Mouse (Mus musculus) CH12.LX (cell line): Measurements from ENCODE around the gene Adamtsl5. TPM values are rescaled to one million over a fixed set of nuclear protein-coding genes. Genes with fewer than 3 reads are reported as not detected.

ENCODE experiments used
- DNase-seq: peaks from one replicate; pipeline ENCODE4 v3.0.0-alpha.2; 2013; ENCODE audit errors: extremely low read depth
- H3K27ac ChIP-seq: 2 replicates; pipeline ENCODE4 v1.5.1; 2012; ENCODE audit warnings: low read depth, mild to moderate bottlenecking, control low read depth, moderate library complexity; ENCODE audit not compliant: insufficient read depth
- H3K27me3 ChIP-seq: replicated peaks from 2 replicates; pipeline ENCODE3; 2012; ENCODE audit warnings: inconsistent platforms
- H3K36me3 ChIP-seq, 2 experiments: replicated peaks in 1 of 2; 2 replicates each; pipeline versions ENCODE3 to v1.6.1; 2012; ENCODE audit warnings: inconsistent platforms in 1 of 2, low read length in 1 of 2, mild to moderate bottlenecking in 1 of 2, mixed read lengths in 1 of 2, moderate library complexity in 1 of 2; ENCODE audit not compliant: control insufficient read depth in 1 of 2, insufficient read depth in 1 of 2
- H3K4me1 ChIP-seq, 2 experiments: 2 replicates each; pipeline ENCODE4 v1.6.1; 2012; ENCODE audit warnings: inconsistent platforms in 1 of 2, moderate library complexity in 1 of 2; ENCODE audit not compliant: insufficient read depth in 2 of 2, control insufficient read depth in 1 of 2
- H3K4me2 ChIP-seq: 2 replicates; pipeline ENCODE4 v1.6.1; 2012; ENCODE audit warnings: low read depth, mild to moderate bottlenecking, control low read depth; ENCODE audit not compliant: poor library complexity, insufficient read depth, severe bottlenecking
- H3K4me3 ChIP-seq, 3 experiments: fragments of 150-350 bp in 1 of 3; sonication (generic) in 1 of 3; replicated peaks in 1 of 3; 2 replicates each; pipeline versions ENCODE3 to v1.5.1; 2011 to 2012; ENCODE audit warnings: low read depth in 2 of 3, low read length in 2 of 3, mild to moderate bottlenecking in 2 of 3, moderate library complexity in 2 of 3, control low read depth in 1 of 3, improper control_type of control experiment in 1 of 3, inconsistent platforms in 1 of 3, mixed read lengths in 1 of 3; ENCODE audit not compliant: poor library complexity in 1 of 3
- H3K79me2 ChIP-seq: replicated peaks from 2 replicates; pipeline ENCODE4 v1.6.1; 2012; ENCODE audit warnings: mild to moderate bottlenecking, moderate library complexity; ENCODE audit not compliant: control insufficient read depth, poor library complexity, insufficient read depth, severe bottlenecking; ENCODE audit errors: extremely low read depth
- H3K9ac ChIP-seq: 2 replicates; pipeline ENCODE4 v1.6.1; 2012; ENCODE audit warnings: low read depth, mild to moderate bottlenecking, control low read depth, moderate library complexity; ENCODE audit not compliant: insufficient read depth
- H3K9me3 ChIP-seq: replicated peaks from 2 replicates; pipeline ENCODE3; 2012; ENCODE audit warnings: low read length, inconsistent platforms, mixed read lengths
- BHLHE40 ChIP-seq: IDR thresholded peaks from 2 replicates; pipeline ENCODE4 v1.6.1; 2011; ENCODE audit warnings: mild to moderate bottlenecking, low read depth, low read length, improper control_type of control experiment
- CHD1 ChIP-seq: IDR thresholded peaks from 2 replicates; pipeline ENCODE4 v1.6.1; 2012; ENCODE audit warnings: low read depth, low read length, improper control_type of control experiment, inconsistent platforms
- CHD2 ChIP-seq: IDR thresholded peaks from 2 replicates; pipeline ENCODE4 v1.6.1; 2011; ENCODE audit warnings: low read length, improper control_type of control experiment
- CTCF ChIP-seq, 2 experiments: IDR thresholded peaks in 1 of 2; conservative IDR thresholded peaks in 1 of 2; 2 replicates each; pipeline ENCODE4 v1.5.1; 2011 to 2012; ENCODE audit warnings: low read depth in 2 of 2, low read length in 2 of 2, improper control_type of control experiment in 1 of 2, inconsistent platforms in 1 of 2, mild to moderate bottlenecking in 1 of 2, moderate library complexity in 1 of 2
- E2F4 ChIP-seq: IDR thresholded peaks from 2 replicates; pipeline ENCODE4 v1.6.1; 2011; ENCODE audit warnings: low read depth, low read length, improper control_type of control experiment; ENCODE audit not compliant: insufficient replicate concordance
- ELF1 ChIP-seq: IDR thresholded peaks from 2 replicates; pipeline ENCODE4 v1.6.1; 2014; ENCODE audit warnings: low read depth, mild to moderate bottlenecking, inconsistent platforms, low read length, improper control_type of control experiment
- EP300 ChIP-seq: IDR thresholded peaks from 2 replicates; pipeline ENCODE4 v1.6.1; 2011; ENCODE audit warnings: low read length, improper control_type of control experiment
- ETS1 ChIP-seq: conservative IDR thresholded peaks from 2 replicates; pipeline ENCODE4 v1.6.1; 2012; ENCODE audit warnings: low read depth, mild to moderate bottlenecking, inconsistent platforms, low read length, improper control_type of control experiment, moderate library complexity
- GABPA ChIP-seq: IDR thresholded peaks from 2 replicates; pipeline ENCODE4 v1.6.1; 2012; ENCODE audit warnings: low read depth, low read length, improper control_type of control experiment, inconsistent platforms; ENCODE audit not compliant: insufficient replicate concordance
- HCFC1 ChIP-seq: IDR thresholded peaks from 2 replicates; pipeline ENCODE4 v1.6.1; 2012; ENCODE audit warnings: low read depth, mild to moderate bottlenecking, inconsistent platforms, low read length, improper control_type of control experiment
- IRF4 ChIP-seq: IDR thresholded peaks from 2 replicates; pipeline ENCODE4 v1.6.1; 2014; ENCODE audit warnings: low read depth, mild to moderate bottlenecking, inconsistent platforms, low read length, improper control_type of control experiment
- JUN ChIP-seq: IDR thresholded peaks from 2 replicates; pipeline ENCODE4 v1.6.1; 2011; ENCODE audit warnings: low read depth, mild to moderate bottlenecking, low read length, improper control_type of control experiment, moderate library complexity; ENCODE audit not compliant: insufficient read depth
- JUND ChIP-seq: conservative IDR thresholded peaks from 2 replicates; pipeline ENCODE4 v1.6.1; 2011; ENCODE audit warnings: low read depth, low read length, improper control_type of control experiment
- KAT2A ChIP-seq: IDR thresholded peaks from 2 replicates; pipeline ENCODE4 v1.6.1; 2012; ENCODE audit warnings: low read length, improper control_type of control experiment, inconsistent platforms; ENCODE audit not compliant: insufficient replicate concordance
- MAFK ChIP-seq: IDR thresholded peaks from 2 replicates; pipeline ENCODE4 v1.6.1; 2011; ENCODE audit warnings: low read length, improper control_type of control experiment; ENCODE audit not compliant: insufficient replicate concordance
- MAX ChIP-seq: IDR thresholded peaks from 2 replicates; pipeline ENCODE4 v1.6.1; 2011; ENCODE audit warnings: low read length, improper control_type of control experiment
- MAZ ChIP-seq: IDR thresholded peaks from 2 replicates; pipeline ENCODE4 v1.6.1; 2012; ENCODE audit warnings: low read depth, mild to moderate bottlenecking, inconsistent platforms, low read length, improper control_type of control experiment, moderate library complexity
- MEF2A ChIP-seq: IDR thresholded peaks from 2 replicates; pipeline ENCODE4 v1.6.1; 2014; ENCODE audit warnings: low read depth, mild to moderate bottlenecking, inconsistent platforms, low read length, improper control_type of control experiment, borderline replicate concordance
- MXI1 ChIP-seq: IDR thresholded peaks from 2 replicates; pipeline ENCODE4 v1.6.1; 2011; ENCODE audit warnings: mild to moderate bottlenecking, low read depth, low read length, improper control_type of control experiment
- MYC ChIP-seq: IDR thresholded peaks from 2 replicates; pipeline ENCODE4 v1.6.1; 2011; ENCODE audit warnings: low read depth, mild to moderate bottlenecking, improper control_type of control experiment, low read length
- NELFE ChIP-seq: IDR thresholded peaks from 2 replicates; pipeline ENCODE4 v1.6.1; 2011; ENCODE audit warnings: low read depth, low read length, improper control_type of control experiment
- NRF1 ChIP-seq: IDR thresholded peaks from 2 replicates; pipeline ENCODE4 v1.6.1; 2014; ENCODE audit warnings: low read depth, mild to moderate bottlenecking, inconsistent platforms, low read length, improper control_type of control experiment, moderate library complexity
- PAX5 ChIP-seq: IDR thresholded peaks from 2 replicates; pipeline ENCODE4 v1.6.1; 2012; ENCODE audit warnings: low read length, inconsistent platforms, mixed read lengths
- POLR2A ChIP-seq: IDR thresholded peaks from 2 replicates; pipeline ENCODE4 v1.6.1; 2011; ENCODE audit warnings: low read depth, mild to moderate bottlenecking, improper control_type of control experiment, low read length
- POLR2AphosphoS2 ChIP-seq: IDR thresholded peaks from 2 replicates; pipeline ENCODE4 v1.6.1; 2011; ENCODE audit warnings: low read depth, low read length, improper control_type of control experiment
- RAD21 ChIP-seq: IDR thresholded peaks from 2 replicates; pipeline ENCODE4 v1.6.1; 2011; ENCODE audit warnings: low read depth, mild to moderate bottlenecking, low read length, improper control_type of control experiment, moderate library complexity
- RCOR1 ChIP-seq: conservative IDR thresholded peaks from 2 replicates; pipeline ENCODE4 v1.6.1; 2012; ENCODE audit warnings: low read depth, mild to moderate bottlenecking, inconsistent platforms, low read length, improper control_type of control experiment
- SIN3A ChIP-seq: IDR thresholded peaks from 2 replicates; pipeline ENCODE4 v1.6.1; 2012; ENCODE audit warnings: low read length, improper control_type of control experiment, inconsistent platforms
- SMC3 ChIP-seq: IDR thresholded peaks from 2 replicates; pipeline ENCODE4 v1.6.1; 2011; ENCODE audit warnings: low read depth, low read length, improper control_type of control experiment
- TBP ChIP-seq: conservative IDR thresholded peaks from 2 replicates; pipeline ENCODE4 v1.6.1; 2011; ENCODE audit warnings: low read depth, low read length, improper control_type of control experiment
- TCF12 ChIP-seq: IDR thresholded peaks from 2 replicates; pipeline ENCODE4 v1.6.1; 2014; ENCODE audit warnings: low read depth, mild to moderate bottlenecking, inconsistent platforms, low read length, improper control_type of control experiment
- UBTF ChIP-seq: IDR thresholded peaks from 2 replicates; pipeline ENCODE4 v1.6.1; 2012; ENCODE audit warnings: low read depth, mild to moderate bottlenecking, inconsistent platforms, low read length, improper control_type of control experiment, moderate library complexity
- USF1 ChIP-seq: IDR thresholded peaks from 2 replicates; pipeline ENCODE4 v1.6.1; 2014; ENCODE audit warnings: low read depth, mild to moderate bottlenecking, inconsistent platforms, low read length, improper control_type of control experiment
- USF2 ChIP-seq: conservative IDR thresholded peaks from 2 replicates; pipeline ENCODE4 v1.6.1; 2011; ENCODE audit warnings: low read depth, low read length, improper control_type of control experiment
- ZC3H11A ChIP-seq: IDR thresholded peaks from 2 replicates; pipeline ENCODE4 v1.6.1; 2012; ENCODE audit warnings: low read depth, mild to moderate bottlenecking, inconsistent platforms, low read length, improper control_type of control experiment
- ZKSCAN1 ChIP-seq: IDR thresholded peaks from 2 replicates; pipeline ENCODE4 v1.6.1; 2012; ENCODE audit warnings: low read depth, inconsistent platforms, low read length, improper control_type of control experiment, borderline replicate concordance
- ZMIZ1 ChIP-seq: IDR thresholded peaks from 2 replicates; pipeline ENCODE4 v1.6.1; 2012; ENCODE audit warnings: low read depth, mild to moderate bottlenecking, inconsistent platforms, low read length, improper control_type of control experiment
- ZNF384 ChIP-seq: IDR thresholded peaks from 2 replicates; pipeline ENCODE4 v1.6.1; 2012; ENCODE audit warnings: low read depth, low read length, improper control_type of control experiment, inconsistent platforms
- dilution Hi-C: fragments of 300-500 bp; cut with MboI; formaldehyde crosslinking; loops from 2 replicates; pipeline ENCODE4 v1.14.3; 2020; ENCODE audit warnings: low sequenced_read_pairs; ENCODE audit not compliant: extremely low pct_unique_long_range_greater_than_20kb, extremely low pct_ligation_motif_present
- in situ Hi-C: fragments of 300-500 bp; cut with MboI; formaldehyde crosslinking; loops from 3 replicates; pipeline ENCODE4 v1.14.3; 2019; ENCODE audit warnings: low sequenced_read_pairs, low pct_ligation_motif_present, low pct_unique_long_range_greater_than_20kb, mixed read lengths
- polyA plus RNA-seq: library from polyadenylated mRNA; unstranded; fragments of >175 nt; gene quantifications from 2 replicates; pipeline ENCODE4 v1.2.1, GENCODE M21; 2012; ENCODE audit warnings: low read depth; ENCODE audit not compliant: insufficient read length
- total RNA-seq, 2 experiments: library from RNA; depleted of rRNA; stranded (reverse); fragments of 300-350 nt in 1 of 2; fragments of >200 nt in 1 of 2; gene quantifications; 2 replicates each; pipeline ENCODE4 v1.2.3; 2012 to 2014

Gene Adamtsl5
- total and polyA plus RNA-seq, 3 experiments, result 0.16 to 0.55 (median 0.27) TPM

GRCm38 (mm10) chr10:80387522-80387959 lies 39.3 kb upstream of the Adamtsl5 start, which contains the start of gene Mex3d:
Mex3d (minus strand) TSS chr10:80387659.
- Histone ChIP-seq H3K4me1 (peaks cover 35 to 52% of the 10 kb centered on the region in 2 experiments), H3K36me3 (peaks cover 11 to 52% of the 10 kb centered on the region in 2 experiments), H3K9me3 (no peaks in the 10 kb centered on the region), H3K4me2 (peak within 1 kb of the TSS; percentile 71), H3K9ac (peak within 1 kb of the TSS; percentile 57), H3K27ac (no peak within 1 kb of the TSS), H3K4me3 (peak within 1 kb of the TSS; percentile 58 to 68 (median 61)), H3K27me3 (no peaks in the 10 kb centered on the region), H3K79me2 (no peaks in the 10 kb centered on the region)
- in situ Hi-C loops (loop anchor here (5.0 kb wide), 1 partner anchor 40 kb away; no protein-coding TSS in a partner anchor), dilution Hi-C loops (no loop called here)
- DNase-seq, result peak; percentile 79
- TF ChIP-seq GABPA (no peak), CHD1 (no peak), JUN (no peak), TBP (no peak), JUND (no peak), BHLHE40 (peak; percentile 99), ZNF384 (no peak), POLR2AphosphoS2 (no peak), UBTF (no peak), CHD2 (0 out of 2 replicates have a peak, but pooled peaks have one; percentile 20), ZKSCAN1 (no peak), CTCF (conservative IDR thresholded peaks at IDR 0.05 in 1 of 2, IDR thresholded peaks at IDR 0.05 in 1 of 2; ENCODE audit: low read depth in 2 of 2, low read length in 2 of 2) (no peak), ELF1 (no peak), PAX5 (no peak), POLR2A (peak; percentile 73), E2F4 (no peak), RCOR1 (0 out of 2 replicates have a peak, but pooled peaks have one; percentile 14), MYC (no peak), MAZ (peak; percentile 94), MXI1 (peak; percentile 77), USF1 (peak; percentile 82), MAFK (no peak), SIN3A (0 out of 2 replicates have a peak, but pooled peaks have one; percentile 58), ZMIZ1 (no peak), EP300 (no peak), IRF4 (no peak), ZC3H11A (no peak), HCFC1 (peak; percentile 55), RAD21 (no peak), NELFE (0 out of 2 replicates have a peak, but pooled peaks have one; percentile 32), SMC3 (no peak), MAX (peak; percentile 44; the same call in 1 of the 2 replicates), KAT2A (no peak), TCF12 (peak; percentile 46; the same call in 1 of the 2 replicates), NRF1 (peak; percentile 81), ETS1 (no peak), USF2 (peak; percentile 59), MEF2A (no peak)
